Mouse (Mus musculus) heart, postnatal 36 days (tissue): ENCODE data around the gene Naif1. TPM values are rescaled to one million over a fixed set of nuclear protein-coding genes. Genes with fewer than 3 reads are reported as not detected.
A peak's percentile ranks its signal among the peaks of the same experiment; 100 is the strongest.

Experiments
- DNase-seq, 2 experiments: peaks; one replicate each; pipeline ENCODE4 v3.0.0; 2021 to 2022
- intact Hi-C: fragments of 180-260 bp; cut with DNase I; formaldehyde crosslinking; loops from one replicate; pipeline ENCODE4 v1.15.1; 2025
- total RNA-seq, 2 experiments: library from RNA; stranded (reverse); gene quantifications; 2 replicates each; pipeline ENCODE4 v1.2.3; 2021

Gene Naif1
- total RNA-seq: 1 to 10 TPM; 3.1 to 3.8 TPM

- intact Hi-C loops: loop anchor here (1.0 kb wide), 1 partner anchor 23 kb away; no protein-coding TSS in a partner anchor
- DNase-seq: no peak
These were observed at the start of gene Naif1 for GRCm38 (mm10) chr2:32449761-32450754. Gene Naif1 (plus strand): TSS chr2:32450457.

- intact Hi-C loops: loop anchor here (1.0 kb wide), 2 partner anchors 83 to 162 kb away; no protein-coding TSS in a partner anchor
- peak; percentile 94 to 97 for DNase-seq
These were observed 45.6 kb upstream of the Naif1 start for GRCm38 (mm10) chr2:32404663-32405062.

DNA sequence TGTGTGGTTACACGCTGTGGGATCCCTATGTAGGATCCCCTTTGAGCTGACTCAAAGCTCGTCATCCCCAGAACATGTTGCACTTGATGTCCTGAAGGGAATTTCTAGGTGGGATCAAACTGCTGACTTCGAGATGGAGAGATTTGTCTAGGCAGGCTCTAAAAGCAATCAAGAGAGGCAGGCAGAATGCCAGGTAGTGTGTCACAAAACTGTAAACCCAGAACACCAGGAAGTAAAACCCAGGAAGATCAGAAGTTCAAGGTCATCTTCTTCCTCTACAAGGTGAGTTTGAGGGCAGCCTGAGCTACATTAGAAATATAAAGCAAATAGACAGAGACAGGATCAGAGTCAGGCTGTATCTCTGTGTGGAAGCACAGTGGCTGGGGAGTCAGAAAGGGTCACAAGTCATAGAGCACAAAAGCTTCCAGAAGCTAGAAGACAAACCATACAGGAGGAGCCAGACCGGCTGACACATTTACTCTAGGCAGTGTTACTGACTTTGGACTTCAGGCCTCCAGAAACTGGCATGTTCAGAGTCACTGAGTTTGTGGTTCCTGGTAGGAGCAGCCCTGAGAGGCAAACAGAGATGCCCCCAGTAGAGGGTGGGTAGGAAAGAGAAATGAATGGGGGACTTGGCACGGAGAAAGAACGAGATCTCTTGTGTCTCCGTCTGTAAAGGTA, 43.0 kb upstream of the Naif1 start:
- no peak for DNase-seq
- intact Hi-C loops: no loop called here

GRCm38 (mm10) chr2:32408429-32409424, 41.5 kb upstream of the Naif1 start:
- intact Hi-C loops: no loop called here
- no peak for DNase-seq

DNA sequence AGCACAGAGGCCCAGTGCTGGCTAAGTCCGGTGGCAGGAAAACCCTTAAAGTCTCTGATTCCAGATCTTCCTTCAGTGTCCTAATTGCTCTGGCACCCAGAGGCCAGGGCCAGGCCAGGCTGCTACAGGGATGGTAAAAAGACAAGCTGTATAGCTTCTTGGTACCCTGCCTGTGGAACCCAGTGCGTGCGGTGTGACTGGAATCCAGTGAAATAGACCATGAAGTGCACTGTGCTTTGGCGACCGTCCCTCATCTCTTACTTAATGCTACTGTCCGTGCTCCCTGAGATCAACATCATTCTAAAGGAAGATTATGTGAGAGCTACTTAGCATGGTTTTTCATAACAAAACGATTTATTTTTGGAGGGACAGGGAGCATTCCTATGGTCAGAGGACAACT, 38.9 kb upstream of the Naif1 start:
- DNase-seq: no peak

DNA sequence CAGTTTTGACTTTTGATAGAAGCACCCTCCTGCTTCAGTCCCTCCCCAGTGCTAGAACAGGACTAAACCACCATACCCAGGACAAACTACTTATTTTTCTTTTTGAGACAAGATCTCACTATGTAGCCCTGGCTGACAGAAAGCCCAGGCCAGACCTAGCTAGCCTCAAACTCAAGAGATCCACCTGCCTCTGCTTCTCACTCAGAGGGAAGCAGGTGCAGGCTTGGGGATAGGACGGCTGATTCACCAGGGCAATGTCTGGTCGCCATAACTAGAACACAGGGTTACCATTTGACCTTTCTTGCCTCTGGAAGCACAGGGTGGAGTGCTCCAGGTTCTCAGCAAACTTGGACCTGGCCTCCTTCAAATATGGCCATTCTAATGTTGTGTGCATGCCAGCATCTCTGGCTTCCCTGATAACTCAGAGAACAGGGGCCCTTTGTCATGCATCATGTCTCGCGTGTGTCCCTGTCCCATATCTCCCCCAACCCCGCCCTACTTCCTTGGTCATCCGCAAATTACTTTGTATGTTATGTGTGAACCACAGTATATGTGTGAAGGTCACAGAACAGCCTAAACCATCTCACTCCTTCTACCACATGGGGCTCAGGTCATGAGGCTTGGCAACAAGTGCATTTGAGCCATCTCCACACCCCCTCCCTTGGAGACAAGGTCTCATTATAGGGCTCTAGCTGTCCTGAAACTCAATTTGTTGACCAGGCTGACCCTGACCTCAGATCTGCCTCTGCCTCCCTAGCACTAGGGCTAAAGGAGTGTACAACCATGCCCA, 37.3 kb upstream of the Naif1 start:
- intact Hi-C loops: no loop called here

More for the DNA sequence above, 38.9 kb upstream of the Naif1 start:
- intact Hi-C loops: no loop called here

GRCm38 (mm10) chr2:32413936-32414335, 36.3 kb upstream of the Naif1 start:
- intact Hi-C loops: no loop called here
- DNase-seq: no peak

More for the DNA sequence above, 37.3 kb upstream of the Naif1 start:
- DNase-seq: no peak

GRCm38 (mm10) chr2:32415801-32416200, 34.5 kb upstream of the Naif1 start:
- intact Hi-C loops: loop anchor here (2.0 kb wide), 2 partner anchors 13 to 39 kb away; no protein-coding TSS in a partner anchor
- no peak for DNase-seq

DNA sequence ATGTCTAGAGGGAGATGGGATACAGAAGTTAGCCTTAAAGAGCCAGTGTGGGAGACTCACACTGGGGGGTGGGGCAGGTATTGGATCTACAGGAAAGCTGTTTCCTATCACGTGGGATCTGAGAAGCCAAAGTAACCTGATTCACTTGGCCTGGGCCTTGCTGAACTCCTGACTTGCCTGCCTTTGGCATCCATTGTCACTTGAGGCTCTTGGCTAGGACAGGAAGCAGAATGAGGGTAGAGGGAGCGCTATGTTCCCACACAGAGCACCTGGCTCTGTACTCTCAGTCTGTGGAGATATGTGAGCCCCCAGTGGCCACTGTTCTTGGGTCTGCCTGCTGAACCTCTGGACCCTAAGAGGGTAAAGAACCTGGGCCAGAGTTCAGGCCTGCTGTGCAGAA, 33.7 kb upstream of the Naif1 start:
- DNase-seq: no peak
- intact Hi-C loops: loop anchor here (2.0 kb wide), 2 partner anchors 14 to 38 kb away; no protein-coding TSS in a partner anchor

DNA sequence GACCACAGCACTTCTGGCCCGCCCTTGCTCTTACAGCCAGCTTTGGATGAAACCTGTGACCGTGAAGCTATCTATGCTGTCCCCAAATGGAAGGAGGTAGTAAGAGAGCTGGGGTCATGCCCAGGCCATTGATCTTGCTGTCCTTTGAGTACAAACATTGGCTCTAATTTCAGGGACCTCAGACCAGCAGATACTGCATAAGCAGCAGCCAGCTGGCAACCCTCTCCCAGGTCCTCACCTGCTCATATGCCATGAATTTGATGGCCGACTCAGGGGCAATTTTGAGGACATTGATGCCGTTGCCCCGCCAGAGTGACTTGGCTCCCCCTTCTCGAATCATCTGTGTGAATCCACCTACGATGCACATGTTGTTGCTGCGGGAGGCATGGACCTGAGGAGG, 32.8 kb upstream of the Naif1 start:
- intact Hi-C loops: loop anchor here (2.0 kb wide), 2 partner anchors 15 to 37 kb away; no protein-coding TSS in a partner anchor
- no peak for DNase-seq

DNA sequence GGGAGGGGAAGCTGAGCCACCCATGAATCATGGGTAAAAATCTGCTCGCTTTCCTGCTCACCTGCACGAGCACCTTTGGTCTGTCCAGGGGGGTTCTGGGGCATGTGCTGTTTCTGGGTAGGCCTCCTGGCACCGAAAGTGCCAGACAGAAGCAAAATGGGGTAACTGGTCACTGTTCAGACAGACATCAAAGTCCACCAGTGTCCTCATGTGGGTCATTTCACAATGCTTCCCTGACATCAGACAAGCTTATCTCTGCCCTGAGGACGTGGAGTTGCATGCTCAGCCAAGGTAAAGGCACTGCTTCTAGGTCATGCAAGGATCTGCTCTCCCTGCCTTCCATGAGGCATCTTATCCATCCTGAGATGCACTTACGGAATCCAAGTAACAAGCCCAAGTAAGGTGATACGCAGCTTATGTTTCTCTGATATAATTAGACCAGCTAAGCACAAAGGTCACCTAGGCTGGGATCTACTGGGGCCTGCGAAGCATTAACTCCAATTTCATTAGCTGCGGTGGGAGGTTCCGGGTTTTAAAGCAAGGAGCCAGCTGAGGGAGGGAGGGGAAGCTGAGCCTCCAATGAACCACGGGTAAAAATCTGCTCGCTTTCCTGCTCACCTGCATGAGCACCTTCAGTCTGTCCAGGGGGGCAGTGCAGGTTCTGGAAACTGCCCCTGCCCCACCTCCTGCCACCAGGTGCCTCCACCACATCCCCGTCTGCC, 31.7 kb upstream of the Naif1 start:
- intact Hi-C loops: no loop called here
- no peak for DNase-seq

GRCm38 (mm10) chr2:32419359-32419758, 30.9 kb upstream of the Naif1 start:
- intact Hi-C loops: no loop called here

DNA sequence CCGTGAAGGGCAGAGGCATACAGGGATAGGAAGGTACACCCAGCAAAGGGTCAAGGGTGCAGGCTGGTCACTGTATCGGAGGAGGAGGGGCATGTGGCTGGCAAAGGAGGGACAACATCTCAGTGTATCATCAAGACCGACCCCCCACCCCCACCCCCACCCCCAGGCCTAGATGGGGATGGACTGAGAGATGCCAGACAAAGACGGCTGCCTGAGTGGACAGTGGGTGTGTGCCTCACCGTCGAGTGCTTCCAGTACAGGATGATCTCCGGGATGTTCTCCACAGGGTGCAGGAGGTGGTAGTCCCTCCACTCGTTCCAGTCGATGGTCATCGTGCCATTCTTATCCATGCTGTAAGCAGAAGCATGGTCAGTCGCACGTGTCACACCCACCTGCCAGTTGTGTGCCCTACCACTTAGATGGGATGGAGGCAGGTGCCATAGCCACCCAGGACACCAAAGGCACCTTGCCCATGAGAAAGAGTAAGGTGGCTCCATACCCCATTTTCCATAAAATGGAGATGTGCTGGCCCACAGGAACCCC, 30.1 kb upstream of the Naif1 start:
- intact Hi-C loops: loop anchor here (5.0 kb wide), 1 partner anchor 147 kb away; no protein-coding TSS in a partner anchor
- DNase-seq: no peak

More at GRCm38 (mm10) chr2:32419359-32419758, 30.9 kb upstream of the Naif1 start:
- peak; percentile 71 to 72 for DNase-seq

- no peak for DNase-seq
- intact Hi-C loops: loop anchor here (5.0 kb wide), 1 partner anchor 147 kb away; no protein-coding TSS in a partner anchor
These were observed 29.6 kb upstream of the Naif1 start for GRCm38 (mm10) chr2:32420647-32421046.

DNA sequence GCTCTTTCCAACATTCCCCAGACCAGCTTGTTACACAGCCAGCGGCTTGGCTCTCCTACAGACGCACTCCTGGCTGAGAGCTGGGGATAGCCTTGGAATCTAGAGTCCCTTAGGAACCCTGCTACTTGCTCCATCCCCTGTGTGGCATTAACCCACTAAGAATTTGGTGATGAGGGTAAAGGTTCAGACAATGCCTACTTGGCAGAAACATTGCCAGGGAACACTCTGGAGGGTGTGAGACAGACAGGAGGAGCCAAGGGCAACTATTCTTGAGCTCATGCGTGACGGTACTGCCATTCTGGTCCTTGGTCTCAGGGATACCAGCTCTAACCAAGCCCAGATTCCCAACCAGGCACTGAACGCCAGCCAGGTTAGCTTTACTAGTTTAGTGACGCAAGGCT, 28.4 kb upstream of the Naif1 start:
- no peak for DNase-seq

GRCm38 (mm10) chr2:32423481-32424331, 26.6 kb upstream of the Naif1 start:
- intact Hi-C loops: loop anchor here (5.0 kb wide), 1 partner anchor 144 kb away; no protein-coding TSS in a partner anchor
- DNase-seq: peak; percentile 65 to 73

More for the DNA sequence above, 28.4 kb upstream of the Naif1 start:
- intact Hi-C loops: loop anchor here (5.0 kb wide), 1 partner anchor 145 kb away; no protein-coding TSS in a partner anchor

GRCm38 (mm10) chr2:32424796-32425195, 25.5 kb upstream of the Naif1 start:
- no peak for DNase-seq
- intact Hi-C loops: loop anchor here (5.0 kb wide), 1 partner anchor 143 kb away; no protein-coding TSS in a partner anchor
